Mouse (Mus musculus) G1E (cell line): ENCODE measurements at regions not wholly inside any gene's neighbourhood (a gene's known extent, or its start where the extent isn't known, plus 50 kb on each side); places are given as distances from the start of the nearest gene placed in this dataset.

Source experiments
- CTCF ChIP-seq: IDR thresholded peaks from 2 replicates; pipeline ENCODE4 v1.5.1; 2012; ENCODE audit warnings: low read depth, low read length, inconsistent platforms, mixed read lengths
- GATA1 ChIP-seq: IDR thresholded peaks from 2 replicates; pipeline ENCODE4 v1.6.1; 2012; ENCODE audit warnings: borderline replicate concordance, low read length, inconsistent platforms, mixed read lengths
- TAL1 ChIP-seq: conservative IDR thresholded peaks from 2 replicates; pipeline ENCODE4 v1.6.1; 2012; ENCODE audit warnings: low read depth, low read length, inconsistent platforms, mixed read lengths

DNA sequence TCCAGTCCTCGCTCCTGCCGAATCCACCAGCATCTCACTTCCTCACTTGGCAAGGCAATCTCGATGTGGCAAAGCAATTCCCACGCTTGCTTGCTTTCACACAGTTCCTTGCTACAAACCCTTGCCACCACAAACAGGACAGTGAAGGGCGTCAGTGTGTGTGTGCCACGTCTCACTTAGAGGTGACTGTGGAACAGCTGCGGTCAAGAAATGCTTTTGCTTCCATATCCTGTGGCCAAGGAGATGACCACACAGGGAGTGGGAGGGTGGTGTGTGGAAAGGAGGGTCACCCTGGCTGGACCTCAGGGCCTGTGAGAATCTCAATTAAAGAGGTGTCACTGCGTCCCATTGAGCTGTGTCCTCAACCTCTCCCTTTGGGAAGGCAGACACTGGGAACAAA is 207.4 kb downstream of the Opa1 start:
- TF ChIP-seq CTCF (no peak), GATA1 (no peak), TAL1 (no peak)
